Comparison of ENCODE assay signal across 27 mouse cellular contexts in the genomic region with DNA sequence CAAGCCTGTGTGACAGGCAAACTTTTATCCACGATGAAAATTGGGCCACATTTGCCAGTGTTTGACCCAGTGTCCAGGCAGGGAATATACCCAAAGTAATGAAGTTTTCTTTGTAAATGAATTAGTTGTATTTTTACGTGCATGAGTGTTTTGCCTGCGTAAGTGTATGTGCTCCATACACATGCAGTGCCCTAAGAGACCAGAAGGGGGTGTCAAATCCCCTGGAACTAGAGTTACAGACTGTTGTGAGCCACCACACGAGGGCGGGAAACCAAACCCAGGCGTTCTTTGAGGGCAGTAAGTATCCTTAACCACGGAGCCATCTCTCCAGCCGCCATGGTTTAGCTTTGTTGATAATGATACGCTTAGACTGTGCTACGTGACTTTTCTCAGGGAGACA.
DNase-seq lines count a peak whose midpoint lies in the region; ATAC-seq and TF ChIP-seq lines count a peak whose summit lies in the region.
"Had no signal": no experiment of that assay in that cellular context is flagged by ENCODE, and none has a peak within 500 bp of the region (broad histone marks: within the 10 kb centered on the region; RNA-seq: fewer than 3 reads in every experiment).

No protein-coding gene starts in this region.

- no peak overlapping the region for H3K27ac ChIP-seq in midbrain, embryonic 11.5 days (ENCODE audit: low read depth, low read length)
- no peak overlapping the region for H3K27ac ChIP-seq in midbrain, embryonic 16.5 days (ENCODE audit: low read length)
- no peak overlapping the region for H3K27ac ChIP-seq in stomach, postnatal 0 days (replicated peaks)
- H3K27ac ChIP-seq: forebrain, embryonic 10.5 days; forebrain, embryonic 13.5 days; gastrocnemius, adult 2 months; heart, embryonic 15.5 days; hindbrain, embryonic 10.5 days; hindbrain, embryonic 13.5 days had no signal

- no peak overlapping the region for H3K4me3 ChIP-seq in midbrain, embryonic 11.5 days (ENCODE audit: low read depth, low read length)
- no peak overlapping the region for H3K4me3 ChIP-seq in midbrain, embryonic 16.5 days (ENCODE audit: low read depth, low read length)
- no peak overlapping the region for H3K4me3 ChIP-seq in stomach, postnatal 0 days (ENCODE audit: low read depth, low read length)
- H3K4me3 ChIP-seq: forebrain, embryonic 10.5 days; forebrain, embryonic 13.5 days; gastrocnemius, adult 2 months; heart, embryonic 12.5 days; heart, embryonic 15.5 days; hindbrain, embryonic 10.5 days; hindbrain, embryonic 13.5 days had no signal

- DNase-seq in midbrain, embryonic 11.5 days (ENCODE audit: low spot score, missing footprints): peak; percentile 37
- peak; percentile 75 for DNase-seq in ES-CJ7 (ENCODE audit: low read depth, low spot score)
- peak; percentile 88 for DNase-seq in R1 (ENCODE audit: low read depth, low spot score)
- DNase-seq in stomach, postnatal 0 days (ENCODE audit: low spot score): no peak
- no peak for DNase-seq in thymus, postnatal 36 days
- DNase-seq in spleen, postnatal 4 days (ENCODE audit: low spot score in 2 of 2): no peak
- DNase-seq: adrenal gland, postnatal 10 days; adrenal gland, postnatal 36 days; cerebellum, adult 18-20 months; cerebellum, adult 9-10 months; cerebellum, postnatal 14 days; gastrocnemius, adult 2 months; gastrocnemius, postnatal 14 days; heart, adult 11 months; heart, postnatal 10 days; heart, postnatal 36 days had no signal

- H3K27me3 ChIP-seq in midbrain, embryonic 11.5 days (ENCODE audit: control insufficient read depth, insufficient read depth, low read length): no peaks in the 10 kb centered on the region; the same call in 1 of the 2 replicates
- H3K27me3 ChIP-seq in midbrain, embryonic 16.5 days (ENCODE audit: control insufficient read depth, insufficient read depth, low read depth, low read length): peaks cover 3% of the 10 kb centered on the region
- H3K27me3 ChIP-seq in stomach, postnatal 0 days (ENCODE audit: control insufficient read depth, insufficient read depth, low read length): no peaks in the 10 kb centered on the region

- H3K4me2 ChIP-seq in midbrain, embryonic 11.5 days: no peak overlapping the region
- H3K4me2 ChIP-seq in midbrain, embryonic 16.5 days (ENCODE audit: low read length): no peak overlapping the region
- no peak overlapping the region for H3K4me2 ChIP-seq in stomach, postnatal 0 days (replicated peaks; ENCODE audit: low read depth)
- H3K4me2 ChIP-seq: forebrain, embryonic 13.5 days; heart, embryonic 12.5 days; heart, embryonic 15.5 days; hindbrain, embryonic 13.5 days had no signal

- no peak overlapping the region for H3K9ac ChIP-seq in midbrain, embryonic 11.5 days (ENCODE audit: low read length)
- H3K9ac ChIP-seq in midbrain, embryonic 16.5 days (ENCODE audit: low read depth, low read length): no peak overlapping the region
- no peak overlapping the region for H3K9ac ChIP-seq in stomach, postnatal 0 days (ENCODE audit: low read length)
- H3K9ac ChIP-seq: forebrain, embryonic 13.5 days; heart, embryonic 12.5 days; heart, embryonic 15.5 days; hindbrain, embryonic 13.5 days had no signal

- 0 out of 2 replicates have a peak, but pooled peaks have one; percentile 14 for TF ChIP-seq CTCF in stomach, postnatal 0 days (IDR thresholded peaks at IDR 0.05; ENCODE audit: low read depth)

- H3K36me3 ChIP-seq in midbrain, embryonic 11.5 days (ENCODE audit: control insufficient read depth, insufficient read depth, low read length): no peaks in the 10 kb centered on the region
- H3K36me3 ChIP-seq in midbrain, embryonic 16.5 days (ENCODE audit: control insufficient read depth, insufficient read depth, low read length): no peaks in the 10 kb centered on the region
- H3K36me3 ChIP-seq in stomach, postnatal 0 days (ENCODE audit: control insufficient read depth, insufficient read depth, low read length): no peaks in the 10 kb centered on the region
- H3K36me3 ChIP-seq: forebrain, embryonic 10.5 days; heart, embryonic 12.5 days; heart, embryonic 15.5 days; hindbrain, embryonic 10.5 days; hindbrain, embryonic 13.5 days had no signal

- no peaks in the 10 kb centered on the region; the same call in 1 of the 2 replicates for H3K9me3 ChIP-seq in midbrain, embryonic 11.5 days (ENCODE audit: control insufficient read depth, low read length)
- H3K9me3 ChIP-seq in midbrain, embryonic 16.5 days (replicated peaks; ENCODE audit: control insufficient read depth, low read length, poor library complexity, severe bottlenecking): no peaks in the 10 kb centered on the region
- no peaks in the 10 kb centered on the region for H3K9me3 ChIP-seq in stomach, postnatal 0 days (ENCODE audit: control insufficient read depth, low read length)
- H3K9me3 ChIP-seq: forebrain, embryonic 13.5 days; heart, embryonic 15.5 days; hindbrain, embryonic 13.5 days had no signal

- TF ChIP-seq EP300 in stomach, postnatal 0 days (optimal IDR thresholded peaks at IDR 0.05): no peak

- WGBS in midbrain, embryonic 11.5 days: 89% methylated on average over 10 of the region's 10 CpGs
- 90% methylated on average over 10 of the region's 10 CpGs for WGBS in midbrain, embryonic 16.5 days
- WGBS in stomach, postnatal 0 days: 90% methylated on average over 10 of the region's 10 CpGs

- peaks cover 4% of the 10 kb centered on the region; the same call in 1 of the 2 replicates for H3K4me1 ChIP-seq in midbrain, embryonic 11.5 days (ENCODE audit: control insufficient read depth, insufficient read depth, low read length)
- peaks cover 9% of the 10 kb centered on the region; the same call in 1 of the 2 replicates for H3K4me1 ChIP-seq in midbrain, embryonic 16.5 days (ENCODE audit: control insufficient read depth, insufficient read depth, low read length)
- H3K4me1 ChIP-seq in stomach, postnatal 0 days (replicated peaks; ENCODE audit: control insufficient read depth, insufficient read depth): no peaks in the 10 kb centered on the region

- ATAC-seq in midbrain, embryonic 11.5 days (ENCODE audit: low FRiP score): no peak
- ATAC-seq in midbrain, embryonic 16.5 days: no peak
- ATAC-seq in stomach, postnatal 0 days (ENCODE audit: low FRiP score, low TSS enrichment): no peak
- ATAC-seq: CD4-positive, CD25-positive, alpha-beta regulatory T cell, adult 4 months; forebrain, embryonic 13.5 days; forebrain, embryonic 16.5 days; hindbrain, embryonic 16.5 days; inflammation-experienced regulatory T-cells, adult 6 months had no signal

Comparison
In these comparisons a context has a peak if more than half of its experiments do, and no peak if none do; other contexts are left out.
1. DNase-seq: peak in midbrain, embryonic 11.5 days (single experiment), ES-CJ7 (single experiment) and R1 (single experiment); none in stomach, postnatal 0 days (single experiment), thymus, postnatal 36 days (0 of 2) and spleen, postnatal 4 days (0 of 2).